Mouse (Mus musculus) lung, adult 2 months (tissue): ENCODE data around the gene Cfdp1.

Source experiments
- CTCF ChIP-seq: fragments of 200-500 bp; IDR thresholded peaks from 2 replicates; pipeline ENCODE4 v1.5.1; 2011; ENCODE audit warnings: mild to moderate bottlenecking, low read length, control low read depth; ENCODE audit not compliant: insufficient read depth
- POLR2A ChIP-seq: fragments of 200-500 bp; IDR thresholded peaks from 2 replicates; pipeline ENCODE4 v1.6.1; 2011; ENCODE audit warnings: low read depth, mild to moderate bottlenecking, control low read depth, low read length, borderline replicate concordance; ENCODE audit errors: extremely low read depth

GRCm38 (mm10) chr8:111834011-111834410, 20.1 kb downstream of the Cfdp1 start:
- TF ChIP-seq CTCF (no peak), POLR2A (no peak)
